Mouse (Mus musculus): ENCODE results near the gene Six4.
A peak's percentile ranks its signal among the peaks of the same experiment; 100 is the strongest.

Six4 gene

GRCm38 (mm10) chr12:73088500-73088899 is 24.8 kb downstream of the Six4 start:
- DNase-seq (ENCODE audit: low read depth, low spot score), result peak; percentile 70

GRCm38 (mm10) chr12:73087086-73087485 is 26.2 kb downstream of the Six4 start:
- DNase-seq (ENCODE audit: low read depth, low spot score), result peak; percentile 48

DNA sequence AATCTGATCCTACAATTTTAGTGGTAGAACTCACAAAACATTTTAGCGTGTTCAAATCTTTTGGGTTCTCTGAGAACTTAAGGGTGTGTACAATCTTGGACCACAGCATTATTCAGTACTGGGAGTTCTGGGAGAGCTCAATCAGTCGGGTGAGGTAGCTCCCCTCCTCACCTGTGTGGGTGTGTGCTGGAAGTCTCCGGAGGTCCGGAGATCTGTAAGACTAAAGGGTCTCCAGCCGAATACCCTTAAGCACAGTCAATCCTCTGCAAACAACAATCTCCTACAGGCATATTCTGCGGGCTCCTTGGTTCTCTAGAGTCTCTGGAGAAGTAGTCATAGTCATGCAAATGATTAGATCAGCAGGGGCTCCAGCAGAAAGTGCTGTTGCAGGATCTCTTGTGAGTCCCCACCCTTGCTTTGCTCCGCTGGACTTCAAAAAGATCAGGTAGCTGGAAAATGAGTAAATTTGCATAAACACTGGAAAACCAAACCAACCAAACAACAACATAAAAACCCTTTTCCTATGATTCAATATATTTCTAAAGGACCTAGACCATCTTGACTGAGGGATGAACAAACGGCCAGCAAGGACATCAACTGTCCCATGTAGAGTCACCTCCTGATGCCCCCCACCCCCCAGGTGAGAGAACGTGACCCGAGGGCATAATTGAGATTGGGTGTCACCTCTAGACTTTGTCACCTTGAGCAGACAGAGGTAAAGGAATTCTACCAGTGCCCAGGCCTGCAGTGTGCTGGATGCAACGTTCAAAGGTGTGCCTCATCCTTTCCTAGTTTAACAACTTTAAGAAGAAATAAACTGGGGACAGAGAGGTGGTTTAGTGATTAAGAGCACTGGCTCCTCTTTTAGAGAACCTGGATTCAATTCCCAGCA is 27.3 kb downstream of the Six4 start:
- peak; percentile 100 for DNase-seq (ENCODE audit: low read depth, low spot score)

DNA sequence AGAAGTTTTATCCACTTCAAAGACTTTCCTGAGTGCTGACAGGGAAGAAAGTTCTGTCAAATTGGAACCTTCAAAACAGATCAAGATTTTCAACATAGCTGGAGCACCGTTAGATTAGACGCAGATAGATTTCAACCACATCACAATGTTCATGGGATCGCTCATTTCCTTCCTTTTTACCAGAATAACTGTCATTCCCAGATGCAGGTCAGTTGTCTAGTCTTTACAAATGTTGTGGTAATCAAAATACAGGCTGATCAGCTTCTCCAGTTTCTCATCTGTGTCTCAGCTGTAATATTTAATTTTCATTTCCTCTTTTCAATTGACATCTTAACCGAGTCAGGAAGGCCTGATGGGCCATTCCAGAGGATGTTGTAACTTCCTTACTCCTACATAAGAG is 29.5 kb downstream of the Six4 start:
- no peak for DNase-seq (ENCODE audit: low read depth, low spot score)

- peak; percentile 19 for DNase-seq (ENCODE audit: low read depth, low spot score)
These were observed 31.4 kb downstream of the Six4 start for GRCm38 (mm10) chr12:73081828-73082227.

GRCm38 (mm10) chr12:73060805-73061410 is 52.3 kb downstream of the Six4 start:
- DNase-seq (ENCODE audit: low read depth, low spot score), result no peak

DNA sequence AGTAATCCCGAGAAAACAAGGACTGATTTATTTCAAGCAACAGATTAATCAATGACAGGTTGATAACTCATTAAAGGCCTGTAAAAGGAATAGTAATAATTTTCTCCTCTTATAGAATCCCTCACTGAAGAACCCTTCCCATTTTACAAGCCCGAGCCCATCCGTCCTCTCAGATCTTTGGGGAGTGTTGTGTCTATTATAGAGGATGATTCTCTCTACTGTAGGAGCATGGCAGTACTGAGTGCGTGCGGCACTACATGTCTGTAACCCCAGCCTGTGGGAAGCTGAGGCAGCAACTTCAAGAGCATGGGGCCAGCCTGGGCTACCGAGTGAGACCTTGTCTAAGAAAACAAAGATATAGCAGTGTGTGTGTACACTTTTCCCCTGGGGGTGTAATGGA is 55.8 kb downstream of the Six4 start:
- no peak for DNase-seq (ENCODE audit: low read depth, low spot score)

GRCm38 (mm10) chr12:73055451-73055850 is 57.8 kb downstream of the Six4 start:
- no peak for DNase-seq (ENCODE audit: low read depth, low spot score)

GRCm38 (mm10) chr12:73054576-73055185 is 58.6 kb downstream of the Six4 start:
- no peak for DNase-seq (ENCODE audit: low read depth, low spot score)

DNA sequence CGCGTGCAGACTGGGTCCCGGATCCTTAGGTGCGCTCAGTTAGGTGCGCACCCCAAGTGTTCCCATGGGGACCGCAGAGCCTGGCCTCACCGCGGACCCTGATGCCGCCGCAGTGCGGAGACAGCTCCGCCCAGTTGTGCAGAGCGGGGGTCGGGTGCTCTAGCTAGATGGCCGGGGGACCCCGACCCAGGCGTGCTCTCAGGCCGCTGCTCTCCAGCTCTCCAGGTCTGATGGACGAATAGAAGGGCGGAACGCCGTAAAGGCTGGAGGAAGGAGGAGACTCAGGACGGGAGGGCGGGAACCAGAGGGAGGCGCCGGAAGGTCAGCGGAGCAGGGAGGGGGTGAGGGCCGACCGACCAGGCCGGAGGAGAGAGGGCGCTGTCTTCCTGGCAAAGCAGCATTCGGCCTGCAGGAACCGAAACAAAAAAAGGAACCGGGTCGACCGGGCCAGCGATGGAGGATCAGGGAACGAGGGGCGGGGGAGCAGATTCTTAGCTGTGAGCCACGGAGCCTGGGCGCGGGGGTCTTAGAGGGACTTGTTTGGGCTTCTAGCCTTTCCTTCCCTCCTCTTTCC is 59.5 kb downstream of the Six4 start, which contains the start of gene Six1:
Gene Six1 (minus strand): TSS at position 220 of the 574 bp plus-strand sequence.
- peak; percentile 93 for DNase-seq (ENCODE audit: low read depth, low spot score)

- DNase-seq (ENCODE audit: low read depth, low spot score), result peak; percentile 35
These were observed 60.3 kb downstream of the Six4 start for GRCm38 (mm10) chr12:73052651-73053591.

- peak; percentile 46 for DNase-seq (ENCODE audit: low read depth, low spot score)
These were observed 61.1 kb downstream of the Six4 start for GRCm38 (mm10) chr12:73052036-73052650.

DNA sequence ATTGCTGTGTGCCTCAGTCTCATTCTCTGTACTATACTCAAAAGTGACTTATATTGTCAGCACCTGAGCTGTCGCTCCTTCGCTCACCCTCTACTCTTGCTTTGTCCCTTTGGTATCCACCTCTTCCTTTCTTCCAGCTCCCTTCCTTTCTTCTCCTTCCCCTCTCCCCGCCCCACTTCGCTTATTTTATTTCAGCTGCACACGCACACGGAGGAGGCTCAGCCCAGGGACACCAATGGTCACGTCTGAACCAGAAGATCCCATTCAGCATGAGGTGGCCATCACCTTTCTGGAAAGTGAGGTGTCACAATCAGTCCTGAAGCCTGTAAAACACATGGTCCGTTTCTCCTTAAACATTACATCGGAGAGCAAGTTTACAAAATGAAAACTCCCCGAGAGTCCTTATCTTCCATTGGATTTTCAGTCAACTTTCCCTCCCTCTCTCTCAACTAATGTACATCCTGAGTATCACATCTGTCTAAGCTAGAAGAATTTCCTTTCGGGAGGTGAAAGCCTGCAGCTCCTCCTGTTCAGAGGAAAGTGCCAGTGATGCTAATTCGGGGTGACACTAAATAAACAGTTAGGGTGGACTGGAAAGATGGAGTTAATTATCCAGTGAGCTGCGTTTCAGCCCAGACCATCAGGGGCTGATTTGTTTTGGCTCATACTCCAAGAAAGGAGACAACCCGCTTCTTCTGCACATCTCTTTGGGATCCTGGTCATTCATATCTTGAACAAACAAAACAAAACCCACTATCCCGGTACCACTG is 62.3 kb downstream of the Six4 start:
- DNase-seq (ENCODE audit: low read depth, low spot score), result no peak

DNA sequence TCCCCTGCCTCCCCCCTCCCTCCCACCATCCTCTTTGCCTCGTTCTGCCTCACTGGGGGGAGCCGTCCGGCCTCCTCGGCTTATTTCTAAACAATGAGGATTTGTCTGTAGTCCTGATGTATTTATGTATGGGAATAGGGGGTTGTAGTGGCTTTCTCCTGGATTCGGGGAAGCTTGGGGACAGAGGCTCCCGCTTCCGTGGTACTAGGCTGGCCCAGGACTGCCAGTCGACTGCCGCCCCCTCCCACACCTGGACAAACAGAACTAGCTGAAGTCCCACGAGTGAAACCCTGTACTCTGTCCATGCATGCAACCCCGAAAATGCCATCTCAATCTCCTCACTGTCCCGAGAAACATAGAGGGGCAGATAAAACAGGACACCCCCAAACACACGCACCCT is 63.0 kb downstream of the Six4 start:
- DNase-seq (ENCODE audit: low read depth, low spot score), result no peak

Data from R1 (cell line).